8 mouse cellular contexts compared by ENCODE assay signal in the genomic region with DNA sequence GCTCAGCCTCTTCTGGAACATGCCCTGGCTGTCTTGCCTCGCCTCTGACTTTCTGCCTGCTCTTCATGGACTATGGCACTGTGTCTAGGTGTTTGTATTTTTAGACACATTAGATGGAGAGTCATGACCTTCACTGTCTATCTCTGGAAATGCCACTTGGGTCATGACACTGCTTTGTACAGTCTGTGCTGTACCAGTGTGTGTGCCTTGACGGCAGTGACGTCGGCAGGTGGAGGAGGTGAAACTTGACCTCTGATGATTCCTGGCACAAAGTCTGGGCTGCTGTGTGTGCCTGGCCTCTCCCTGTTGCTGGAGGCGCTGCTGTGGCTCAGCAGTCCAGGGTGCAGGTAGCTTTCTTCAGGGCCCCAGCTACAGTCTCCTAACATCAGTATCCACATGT. TPM values are rescaled to one million over a fixed set of nuclear protein-coding genes. Genes with fewer than 3 reads are reported as not detected.
A peak's percentile ranks its signal among the peaks of the same experiment; 100 is the strongest.
DNase-seq lines count a peak whose midpoint lies in the region; ATAC-seq lines count a peak whose summit lies in the region.

No protein-coding gene starts in this region.

- H3K9me3 ChIP-seq in intestine, embryonic 15.5 days, result no peaks in the 10 kb centered on the region

- no peak overlapping the region for H3K4me2 ChIP-seq in intestine, embryonic 15.5 days (replicated peaks)

- peak; percentile 74 for DNase-seq in adrenal gland, adult 2 months
- DNase-seq in gastrocnemius, adult 8-10 months (ENCODE audit: low spot score in 2 of 2), result peak; percentile 73 to 83
- DNase-seq in lung, adult 18-20 months, result peak; percentile 74 to 83
- no peak for DNase-seq in left cerebral cortex, adult 8-10 months (ENCODE audit: low spot score in 2 of 2)
- no peak for DNase-seq in layer of hippocampus, postnatal 14 days (ENCODE audit: low spot score in 2 of 2)
- DNase-seq in retina, postnatal 1 day, result no peak
- no peak for DNase-seq in thymus, postnatal 14 days

- no peak overlapping the region for H3K4me3 ChIP-seq in intestine, embryonic 15.5 days (replicated peaks)

- WGBS in intestine, embryonic 15.5 days, result 40% methylated on average over 5 of the region's 5 CpGs

- H3K36me3 ChIP-seq in intestine, embryonic 15.5 days, result no peaks in the 10 kb centered on the region

- peaks cover 11% of the 10 kb centered on the region; the same call in 1 of the 2 replicates for H3K4me1 ChIP-seq in intestine, embryonic 15.5 days (replicated peaks)

- no peaks in the 10 kb centered on the region for H3K27me3 ChIP-seq in intestine, embryonic 15.5 days (replicated peaks)

- H3K27ac ChIP-seq in intestine, embryonic 15.5 days, result peak overlapping the region; percentile 51; the same call in 1 of the 2 replicates

- no peak overlapping the region for H3K9ac ChIP-seq in intestine, embryonic 15.5 days

- ATAC-seq in intestine, embryonic 15.5 days, result peak; percentile 81

RNA-seq across cellular contexts. Expression of a gene that starts 9.2 kb away (rescaled TPM):
- 10 to 100 TPM; 37.4 to 45.0 TPM for total RNA-seq in adrenal gland, adult 2 months (2021)
- 19.5 and 28.5 TPM in 2 replicates for polyA plus RNA-seq in adrenal gland, adult 2 months (2012; rRNA removed)
- 10 to 100 TPM; 15.7 to 26.0 (median 19.1) TPM for total RNA-seq in gastrocnemius, adult 8-10 months (2022)
- 7.0 and 7.4 TPM in 2 replicates for polyA plus RNA-seq in intestine, embryonic 15.5 days (2015; fragmentation: Nextera tagmentation; extraction: Ambion mirVana)
- total RNA-seq in left cerebral cortex, adult 8-10 months (2022), result 10 to 100 TPM; 43.4 to 46.2 (median 44.4) TPM
- total RNA-seq in layer of hippocampus, postnatal 14 days (2021), result 10 to 100 TPM; 54.4 to 58.6 TPM

Comparison
In these comparisons a context has a peak if more than half of its experiments do, and no peak if none do; other contexts are left out.
1. DNase-seq: peak in adrenal gland, adult 2 months (single experiment), gastrocnemius, adult 8-10 months (2 of 2) and lung, adult 18-20 months (2 of 2); none in left cerebral cortex, adult 8-10 months (0 of 2), layer of hippocampus, postnatal 14 days (0 of 2), retina, postnatal 1 day (single experiment) and thymus, postnatal 14 days (single experiment).